Mouse (Mus musculus): ENCODE data around the gene Degs1.

DNA sequence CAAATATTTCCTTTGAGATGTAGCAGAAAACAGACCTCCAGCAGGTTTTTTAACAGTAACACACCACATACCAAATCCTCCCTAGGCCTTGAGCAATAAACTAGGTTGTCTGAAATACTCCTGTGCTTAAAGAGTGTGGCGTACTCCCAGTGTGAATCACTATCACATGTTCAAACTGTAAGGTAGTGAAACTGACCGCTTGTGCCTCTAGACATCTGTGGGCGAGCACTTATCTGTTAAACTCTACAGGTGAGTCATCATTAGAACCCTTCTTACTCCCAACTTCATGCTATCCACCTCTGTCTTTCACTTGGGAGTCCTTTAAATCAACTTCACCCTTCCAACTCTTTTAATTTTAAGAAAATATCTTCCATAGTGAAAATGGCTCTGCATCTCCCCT lies 40.5 kb upstream of the Degs1 start:
- TF ChIP-seq CTCF (IDR thresholded peaks at IDR 0.05; ENCODE audit: borderline replicate concordance, extremely low read depth, insufficient read depth, insufficient read length) (no peak), POLR2A (IDR thresholded peaks at IDR 0.05; ENCODE audit: borderline replicate concordance, extremely low read depth, insufficient read depth, insufficient read length, poor library complexity, severe bottlenecking) (no peak)

Data from brain, embryonic 14.5 days (tissue).